Mouse (Mus musculus) gonadal fat pad, adult 2 months (tissue): ENCODE results near the gene Tdrd12. TPM values are rescaled to one million over a fixed set of nuclear protein-coding genes. Genes with fewer than 3 reads are reported as not detected.
"Not testable (repeated sequence)": the region's sequence is repeated elsewhere in the genome, so short reads cannot be mapped to it uniquely, and the experiment has no call there.

Source experiments
- DNase-seq: peaks from one replicate; pipeline ENCODE4 v3.0.0-alpha.2; 2012; ENCODE audit warnings: low read depth
- polyA plus RNA-seq: library from polyadenylated mRNA; depleted of rRNA; stranded (reverse); fragments of >200 nt; gene quantifications from 2 replicates; pipeline ENCODE4 v1.2.3, GENCODE M21; 2012

Tdrd12 gene
- polyA plus RNA-seq, 1 experiment = 0.23 TPM

DNA sequence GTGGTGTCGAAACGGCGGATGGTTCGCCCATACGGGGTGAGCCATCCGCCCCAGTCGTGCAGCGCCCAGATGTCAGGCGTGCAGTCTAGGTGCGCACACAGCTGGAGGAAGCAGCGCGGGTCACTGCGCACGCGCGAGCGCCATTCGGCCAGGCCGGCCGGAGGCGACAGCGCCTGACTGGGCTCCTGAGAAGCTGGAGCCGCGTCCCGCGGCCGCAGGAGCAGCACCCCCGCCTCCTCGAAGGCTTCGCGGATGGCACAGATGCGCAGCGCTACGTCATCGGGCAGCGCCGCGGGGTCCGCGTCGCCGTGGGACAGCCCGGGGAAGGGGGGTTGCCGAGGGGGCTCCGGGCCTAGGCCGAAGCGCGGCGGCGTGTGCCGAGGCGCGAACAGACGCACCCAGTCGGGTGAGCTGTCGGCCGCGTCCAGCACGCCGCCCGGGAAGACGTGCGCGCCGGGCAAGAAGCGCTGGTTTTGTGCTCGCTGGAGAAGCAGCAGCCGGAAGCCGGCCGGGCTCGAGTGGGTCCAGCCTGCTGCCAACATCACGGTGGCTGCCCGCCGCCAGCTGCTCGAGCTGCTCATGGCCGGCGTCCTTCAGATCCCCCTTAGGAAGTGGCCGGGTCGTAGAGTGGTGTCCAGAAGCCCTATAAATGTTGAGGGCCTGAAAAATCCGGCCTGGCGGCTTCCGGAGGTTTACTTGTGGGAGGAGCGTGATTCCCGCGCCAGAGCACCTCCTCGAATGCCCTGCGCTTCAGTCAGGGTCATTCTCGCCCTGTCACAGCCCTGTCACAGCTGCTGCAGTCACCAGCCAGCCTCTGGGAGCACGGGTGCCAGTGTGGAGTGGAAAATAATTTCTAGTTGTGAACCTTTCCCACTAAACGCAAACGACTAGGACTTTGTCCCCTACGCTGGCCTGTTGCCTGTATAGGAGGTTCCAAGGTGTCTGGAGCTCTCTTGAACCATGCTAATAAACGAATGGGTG is 18.0 kb upstream of the Tdrd12 start:
- DNase-seq = no peak

DNA sequence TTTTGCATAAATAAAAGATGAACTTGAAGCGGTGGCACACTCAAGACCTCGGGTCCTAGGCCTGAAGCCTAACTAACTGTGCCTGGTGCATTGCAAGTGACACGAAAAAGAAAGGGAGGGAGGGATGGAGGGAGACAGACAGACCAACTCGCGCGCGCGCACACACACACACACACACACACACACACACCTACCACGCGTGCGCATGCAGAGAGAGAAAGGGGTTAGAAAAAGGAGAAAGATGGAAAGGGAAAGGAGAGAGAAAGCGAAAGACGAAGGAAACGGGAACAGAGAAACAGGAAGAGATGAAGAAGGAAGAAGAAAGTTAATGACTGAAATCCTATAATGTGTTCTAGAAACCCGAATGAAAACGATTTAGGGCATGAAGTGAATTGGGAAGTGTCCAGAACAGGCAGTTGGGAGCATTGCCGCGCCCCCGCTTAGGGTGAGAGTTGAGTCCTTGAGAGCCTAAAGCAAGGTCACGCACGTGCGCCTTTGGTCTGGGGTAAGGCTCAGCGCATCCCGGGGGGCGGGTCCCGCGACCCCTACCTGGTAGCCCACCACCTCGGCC is 17.1 kb upstream of the Tdrd12 start:
- DNase-seq = no peak

DNA sequence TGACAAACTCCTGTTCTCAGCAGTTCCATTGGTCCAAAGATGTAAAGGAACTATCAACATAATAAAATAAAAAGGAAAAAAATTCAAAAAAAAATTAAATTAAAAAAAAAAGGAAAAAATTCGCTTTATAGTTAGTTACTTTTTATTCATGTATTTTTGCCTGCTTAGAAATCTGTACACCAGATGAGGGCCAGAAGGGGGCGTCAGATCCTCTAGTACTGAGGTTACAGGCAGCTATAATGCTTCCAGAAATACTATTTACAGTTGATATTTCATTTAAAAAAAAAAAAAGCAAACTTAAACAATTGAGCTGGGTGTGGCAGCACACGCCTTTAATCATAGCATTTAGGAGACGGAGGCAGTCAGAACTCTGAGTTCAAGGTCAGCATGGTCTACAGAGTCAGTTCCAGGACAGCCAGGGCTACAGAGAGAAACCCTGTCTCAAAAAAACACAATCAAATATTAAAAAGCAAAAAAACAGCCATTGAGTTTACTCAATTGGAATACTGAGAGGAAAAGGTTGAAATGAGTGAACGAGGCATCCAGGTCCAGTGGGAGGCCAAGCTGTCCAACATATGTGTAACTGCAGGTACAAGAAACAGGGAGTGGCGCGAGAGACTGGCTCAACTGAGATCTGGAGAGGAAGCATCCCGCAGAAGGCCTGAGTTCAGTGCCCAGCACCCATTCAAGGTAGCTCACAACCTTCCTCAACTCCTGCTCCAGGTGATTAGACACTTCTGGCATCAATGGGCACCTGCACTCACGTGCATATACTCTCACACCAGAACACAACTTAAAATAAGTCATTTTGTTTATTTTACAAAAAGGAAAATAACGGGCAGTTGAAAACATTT is 16.4 kb upstream of the Tdrd12 start:
- DNase-seq = no peak

DNA sequence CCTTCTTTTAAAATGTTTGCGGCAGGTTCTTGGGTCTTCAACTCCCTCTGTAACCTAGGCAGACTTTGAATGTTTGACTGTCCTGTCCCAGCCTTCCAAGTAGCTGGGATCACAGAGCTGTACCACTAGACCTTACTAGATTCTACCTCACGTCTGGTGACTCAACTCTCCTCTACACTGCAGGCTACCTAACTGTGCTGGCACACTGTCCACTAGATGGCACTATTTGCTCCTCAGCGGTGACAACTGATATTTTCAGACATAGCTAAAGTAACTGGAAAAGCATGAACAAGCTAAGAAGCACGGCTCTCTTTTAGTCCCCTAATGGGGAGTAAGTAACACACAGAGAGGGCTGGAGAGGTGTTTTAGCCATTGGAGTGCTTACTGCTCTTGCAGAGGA is 8.3 kb upstream of the Tdrd12 start:
- no peak for DNase-seq

DNA sequence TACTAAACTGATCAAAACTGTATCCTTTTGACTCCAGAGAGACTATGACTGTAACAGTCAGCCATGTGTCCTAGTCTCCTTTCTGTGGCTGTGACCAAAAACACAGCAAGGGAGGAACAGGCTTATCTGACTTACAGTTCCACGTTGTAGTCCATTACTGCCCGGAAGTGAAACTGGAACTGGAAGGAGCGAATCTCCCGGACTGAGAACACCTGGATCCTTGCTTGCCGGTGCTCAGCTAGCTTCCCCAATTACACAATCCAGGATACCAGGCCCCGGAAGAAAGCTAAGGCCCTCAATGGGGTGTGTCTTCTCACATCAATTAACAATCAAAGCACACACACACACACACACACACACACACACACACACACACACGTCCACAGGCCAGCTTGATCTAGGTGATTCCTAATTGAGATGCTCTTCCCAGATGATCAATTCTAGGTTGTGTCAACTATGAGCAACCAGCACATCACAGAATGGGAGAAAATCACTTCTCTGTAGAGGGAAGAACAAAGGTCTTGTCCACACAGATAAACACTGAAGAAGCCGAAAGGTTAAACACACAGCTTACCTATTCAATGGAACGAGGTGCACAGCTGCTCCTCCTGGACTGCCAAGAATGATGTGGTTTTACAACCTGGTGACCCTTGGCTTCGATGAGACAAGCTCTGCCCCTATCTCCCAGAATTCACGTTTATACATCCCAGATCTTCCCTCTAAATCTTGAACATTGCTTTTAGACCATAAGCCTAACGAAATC is 1.6 kb downstream of the Tdrd12 start:
- DNase-seq = no peak

DNA sequence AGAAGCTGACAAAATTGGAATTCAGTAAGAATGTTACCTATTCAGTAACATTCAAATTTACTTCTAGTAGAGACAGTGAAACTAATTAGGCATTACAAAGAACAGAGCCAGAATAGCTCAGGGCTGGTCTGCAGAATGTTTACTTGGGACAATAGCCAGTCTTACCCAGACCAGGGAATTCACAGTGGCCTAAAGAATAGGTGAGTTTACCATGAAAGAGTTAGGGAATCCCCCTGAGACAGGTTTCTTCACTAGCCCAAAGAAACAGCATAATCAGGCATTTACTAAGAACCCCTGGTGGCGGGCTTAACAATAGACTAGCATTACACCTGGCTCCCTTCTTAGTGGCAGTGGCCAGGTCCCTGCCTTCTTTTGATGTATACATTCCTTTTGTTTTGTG is 7.0 kb downstream of the Tdrd12 start:
- DNase-seq = not testable (repeated sequence)

DNA sequence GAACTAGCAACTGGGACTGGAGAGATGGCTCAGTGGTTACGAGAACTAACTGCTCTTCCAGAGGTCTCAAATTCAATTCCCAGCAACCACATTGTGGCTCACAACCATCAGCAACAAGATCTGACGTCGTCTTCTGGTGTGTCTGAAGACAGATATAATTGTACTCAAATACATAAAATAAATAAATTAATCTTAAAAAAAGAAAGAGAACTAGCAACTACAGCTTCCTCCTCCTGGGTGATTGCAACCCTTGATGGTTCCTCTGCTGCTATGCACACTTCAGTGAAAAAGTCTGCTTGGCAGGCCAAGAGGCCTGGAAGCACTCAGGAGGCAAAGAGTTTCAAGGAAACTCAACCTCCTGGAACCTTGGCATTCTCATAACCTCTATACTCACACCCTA is 7.5 kb downstream of the Tdrd12 start:
- DNase-seq = no peak

DNA sequence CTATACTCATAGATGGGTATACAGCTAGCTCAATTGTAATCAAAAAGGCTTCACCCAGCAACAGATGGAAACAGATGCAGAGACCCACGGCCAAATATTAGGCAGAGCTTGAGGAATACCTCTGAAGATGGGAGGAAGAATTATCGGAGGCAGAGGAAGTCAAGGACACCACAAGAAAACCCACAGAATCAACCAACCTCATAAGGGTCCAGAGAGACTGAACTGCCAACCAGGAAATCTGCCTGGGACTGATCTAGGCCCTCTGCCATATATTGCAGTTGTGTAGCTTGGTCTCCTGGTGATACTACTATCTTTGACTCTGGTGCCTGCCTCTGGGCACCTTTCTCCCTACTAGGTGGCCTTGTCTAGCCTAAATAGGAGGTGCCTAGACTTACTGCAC is 10.8 kb downstream of the Tdrd12 start:
- DNase-seq = no peak

DNA sequence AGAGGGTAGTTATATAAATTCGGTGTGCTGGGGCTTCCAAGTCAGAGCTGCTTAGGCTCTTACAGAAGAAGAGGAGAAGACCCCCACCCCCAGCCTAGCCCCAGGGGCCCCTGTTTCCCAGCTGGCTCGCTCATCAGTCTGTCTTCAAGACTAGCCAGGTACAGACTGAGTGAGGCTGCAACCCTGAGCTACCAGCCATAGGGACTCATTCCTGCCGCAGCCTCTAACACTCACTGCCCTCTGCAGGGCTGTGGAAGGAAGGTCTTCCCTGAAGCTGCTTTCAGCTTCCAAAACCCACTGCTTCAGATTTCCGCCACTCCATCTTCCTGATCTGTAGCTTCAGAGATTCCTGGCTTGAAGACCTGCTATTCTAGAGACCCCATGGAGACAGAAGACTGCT is 35.5 kb downstream of the Tdrd12 start:
- DNase-seq = no peak

DNA sequence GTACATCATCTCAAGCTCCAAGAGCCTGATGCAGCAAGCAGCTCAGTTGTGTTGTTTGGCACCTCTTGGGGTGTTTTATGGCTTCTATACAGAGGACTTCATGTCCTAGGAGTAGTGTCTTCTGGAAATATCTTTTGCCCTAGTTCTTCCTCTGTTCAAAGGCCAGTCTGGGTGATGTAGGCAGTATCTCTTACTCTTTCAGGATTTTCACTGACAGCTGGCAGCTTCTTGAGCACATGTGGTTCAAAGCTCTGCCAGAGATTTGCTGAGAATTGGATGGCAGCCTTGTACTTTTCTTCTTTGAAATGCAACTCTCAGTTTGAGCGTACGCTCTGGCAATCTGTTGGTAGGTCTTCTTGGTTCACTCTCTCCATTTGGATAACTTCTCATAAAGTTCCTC is 40.0 kb downstream of the Tdrd12 start:
- DNase-seq = no peak

DNA sequence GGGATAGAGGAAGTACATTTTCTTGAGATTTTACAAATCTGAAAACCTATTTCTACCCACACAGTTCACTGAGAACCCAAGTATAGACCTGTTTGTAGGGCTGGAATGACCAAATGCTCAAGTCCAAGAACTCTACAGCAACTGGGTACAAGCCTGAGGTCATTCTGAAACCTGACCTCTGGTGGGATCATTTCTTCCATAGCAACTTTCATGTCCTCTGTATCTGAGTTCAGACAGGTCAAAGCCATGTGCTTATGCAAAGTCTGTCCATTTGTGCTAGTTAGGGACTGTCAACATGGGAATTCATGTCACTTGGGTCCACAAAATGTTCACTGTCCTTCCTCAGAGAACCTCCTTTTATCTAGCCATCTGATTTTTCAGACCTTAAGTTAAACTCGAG is 46.5 kb downstream of the Tdrd12 start:
- DNase-seq = no peak

DNA sequence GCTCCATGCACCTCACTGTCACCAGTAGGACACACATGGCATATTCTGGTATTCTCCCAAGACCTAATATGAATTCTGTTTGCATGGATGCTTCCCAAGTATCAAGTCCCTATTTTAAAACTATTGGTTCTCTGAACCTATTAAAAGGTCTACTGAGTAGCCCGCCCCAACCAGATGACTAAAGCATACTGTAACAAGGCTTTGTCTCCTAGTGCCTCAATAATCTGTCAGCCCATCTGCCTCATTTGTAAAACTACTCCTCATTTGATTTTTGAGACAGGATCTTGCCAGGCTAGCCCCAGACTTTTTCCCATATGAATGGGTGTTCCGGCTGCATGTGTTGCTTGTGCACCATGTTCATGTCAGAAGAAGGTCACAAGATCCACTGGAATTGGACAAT is 47.4 kb downstream of the Tdrd12 start:
- no peak for DNase-seq

DNA sequence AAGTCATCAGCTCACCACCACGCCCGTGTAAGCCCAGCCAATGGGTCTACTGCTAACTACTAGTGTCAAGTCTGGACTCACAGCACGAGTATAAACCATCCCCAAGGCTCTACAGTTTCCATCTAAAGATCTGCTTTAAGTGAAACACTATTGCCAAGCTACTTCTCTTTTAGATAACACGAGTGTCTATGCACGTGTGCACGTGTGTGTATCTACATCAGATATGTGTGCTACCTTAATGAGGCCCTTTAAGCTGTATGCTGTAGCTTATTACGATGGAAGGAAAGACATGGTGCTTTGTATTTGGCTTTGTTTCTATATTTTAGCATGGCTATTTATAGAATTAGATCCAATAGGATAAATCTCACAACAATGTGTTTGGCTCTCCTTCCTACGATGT is 51.0 kb downstream of the Tdrd12 start:
- DNase-seq = no peak

DNA sequence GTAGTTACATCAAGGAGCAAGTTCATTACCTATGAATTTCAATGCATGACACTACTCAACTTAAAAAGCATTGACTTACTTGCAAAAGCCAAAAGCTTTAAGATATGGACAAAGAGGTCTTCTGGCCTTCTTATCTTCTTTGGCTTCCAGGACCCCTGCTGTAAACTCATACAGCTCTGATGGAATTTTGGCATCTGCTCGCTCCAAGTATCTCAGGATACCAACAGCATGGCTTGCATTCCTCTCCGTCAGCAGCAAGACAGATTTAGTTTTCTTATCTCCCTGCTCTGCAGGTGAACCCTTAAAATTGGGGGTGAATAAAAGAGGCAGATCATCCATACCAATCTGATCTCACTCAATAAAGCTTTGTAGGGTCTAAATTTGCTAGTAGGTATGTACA is 52.4 kb downstream of the Tdrd12 start:
- DNase-seq = no peak

DNA sequence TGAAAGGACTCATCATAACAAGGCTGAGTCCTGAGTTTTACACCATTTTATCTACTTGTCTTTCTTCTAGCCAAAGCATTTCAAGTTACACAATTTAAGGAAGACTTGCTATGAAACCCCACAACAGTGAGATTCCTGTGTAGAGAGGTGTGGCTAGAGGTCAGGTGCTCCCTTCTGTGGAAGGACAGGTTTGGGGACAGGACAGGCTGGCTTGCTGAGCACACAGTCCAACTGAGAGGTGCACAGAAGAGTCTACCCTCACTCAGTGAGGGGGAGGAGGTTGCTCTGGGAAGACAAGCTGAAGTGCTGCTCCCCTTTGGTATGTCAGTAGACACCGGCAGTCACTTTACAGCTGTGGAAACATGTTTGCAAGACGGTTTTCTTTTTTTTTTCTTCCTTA is 61.1 kb downstream of the Tdrd12 start:
- DNase-seq = no peak

DNA sequence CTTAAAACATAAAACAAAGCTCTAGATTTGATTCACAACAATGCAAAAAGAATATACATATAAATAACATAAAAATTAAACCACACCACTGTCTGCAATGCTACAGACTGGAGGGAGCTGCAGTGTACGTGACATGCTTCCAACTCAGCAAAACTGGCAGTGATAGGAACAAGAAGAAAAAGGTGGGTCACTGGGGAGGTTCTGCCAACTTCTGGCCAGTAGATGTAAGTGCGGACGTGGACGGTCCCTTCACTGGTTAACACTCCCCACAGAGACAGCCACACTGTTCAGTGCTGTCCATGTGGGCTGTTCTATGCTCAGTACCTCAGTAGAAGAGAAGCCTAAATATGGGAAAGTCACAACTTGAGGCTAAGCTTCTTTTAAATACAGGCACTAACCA is 66.8 kb downstream of the Tdrd12 start:
- no peak for DNase-seq

DNA sequence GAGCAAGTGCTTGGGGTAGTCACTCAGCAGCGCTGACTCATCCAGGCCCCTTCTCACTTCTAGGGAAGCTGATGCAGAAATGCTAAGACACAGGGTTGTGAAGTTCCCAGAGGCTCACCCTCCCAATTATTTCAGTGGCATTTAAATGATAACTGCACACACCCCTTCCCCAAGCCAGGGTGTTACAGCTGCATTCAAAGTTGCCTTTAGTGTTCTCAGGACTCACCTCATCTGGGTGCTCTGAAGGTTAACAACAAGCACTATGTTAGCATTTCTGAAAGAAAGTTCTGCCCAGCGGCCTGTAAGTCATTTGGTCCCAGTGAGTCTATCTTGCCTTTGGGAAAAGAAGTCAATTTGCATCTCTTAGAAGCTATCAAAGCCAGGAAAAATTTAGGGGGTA is 69.7 kb downstream of the Tdrd12 start:
- DNase-seq = no peak

DNA sequence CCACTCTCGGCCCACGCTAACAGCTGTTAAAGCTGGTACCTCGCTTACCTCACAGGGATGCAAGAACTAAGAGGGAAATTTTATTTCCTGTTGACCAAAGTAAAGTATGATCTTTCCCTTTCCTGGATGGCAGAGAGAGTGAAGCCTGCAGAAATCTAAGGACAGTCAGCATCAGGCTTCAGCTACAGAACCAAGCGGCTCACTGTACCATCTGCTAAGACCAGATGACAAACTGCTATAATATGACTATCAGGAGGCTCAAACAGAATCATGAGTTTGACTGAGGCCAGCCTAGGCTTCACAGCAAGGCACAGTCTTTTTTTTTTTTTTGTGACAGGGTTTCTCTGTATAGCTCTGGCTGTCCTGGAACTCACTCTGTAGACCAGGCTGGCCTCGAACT is 72.5 kb downstream of the Tdrd12 start:
- no peak for DNase-seq

DNA sequence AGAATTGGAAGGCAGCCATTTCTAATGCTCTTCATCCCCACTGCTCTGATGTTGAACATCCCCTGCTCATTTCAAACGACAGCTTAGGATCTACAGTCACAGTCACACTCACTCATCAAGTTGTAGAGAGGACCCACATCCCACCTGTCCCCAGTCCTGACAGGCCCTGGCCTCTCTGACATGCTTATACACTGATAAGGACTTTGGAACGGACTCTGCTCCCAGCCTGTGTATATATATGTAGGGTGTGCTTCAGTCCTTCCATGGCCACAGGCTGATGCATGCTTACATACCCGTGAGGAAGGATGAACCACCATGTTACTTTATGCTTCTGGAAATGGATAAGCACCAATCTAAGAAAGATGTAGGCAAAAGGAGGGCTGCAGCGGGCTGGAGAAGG is 76.6 kb downstream of the Tdrd12 start:
- no peak for DNase-seq

DNA sequence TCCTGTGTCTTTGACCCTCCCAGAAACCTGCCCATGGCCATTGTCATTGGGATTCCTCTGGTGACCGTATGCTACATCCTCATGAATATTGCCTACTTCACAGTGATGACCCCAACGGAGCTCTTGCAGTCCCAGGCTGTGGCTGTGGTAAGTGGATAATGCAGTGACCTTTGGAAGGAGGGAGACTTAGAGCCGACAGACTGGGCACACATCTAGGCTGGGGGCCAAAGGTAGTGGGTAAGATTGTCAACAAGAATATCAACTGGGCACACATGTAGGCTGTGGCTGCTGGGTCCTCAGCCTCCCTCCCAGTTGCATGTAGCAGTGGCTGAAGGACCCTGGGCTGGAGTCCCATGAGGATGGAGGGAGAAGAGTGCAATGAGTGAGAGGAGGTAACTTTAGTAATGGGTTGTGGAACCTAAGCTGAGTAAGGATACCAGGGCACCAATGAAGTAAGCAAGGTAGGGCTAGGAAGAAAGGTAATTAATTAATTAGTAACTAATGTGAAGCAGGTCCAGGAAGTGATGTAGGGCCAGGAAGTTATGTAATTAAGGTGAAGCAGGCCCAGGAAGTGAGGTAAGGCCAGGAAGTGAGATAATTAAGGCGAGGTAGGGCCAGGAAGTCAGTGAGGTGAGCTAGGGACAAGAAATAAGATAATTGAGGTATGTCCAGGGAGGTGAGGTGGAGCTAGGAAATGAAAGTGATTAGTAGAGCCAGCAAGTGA is 81.3 kb downstream of the Tdrd12 start:
- DNase-seq = no peak

DNA sequence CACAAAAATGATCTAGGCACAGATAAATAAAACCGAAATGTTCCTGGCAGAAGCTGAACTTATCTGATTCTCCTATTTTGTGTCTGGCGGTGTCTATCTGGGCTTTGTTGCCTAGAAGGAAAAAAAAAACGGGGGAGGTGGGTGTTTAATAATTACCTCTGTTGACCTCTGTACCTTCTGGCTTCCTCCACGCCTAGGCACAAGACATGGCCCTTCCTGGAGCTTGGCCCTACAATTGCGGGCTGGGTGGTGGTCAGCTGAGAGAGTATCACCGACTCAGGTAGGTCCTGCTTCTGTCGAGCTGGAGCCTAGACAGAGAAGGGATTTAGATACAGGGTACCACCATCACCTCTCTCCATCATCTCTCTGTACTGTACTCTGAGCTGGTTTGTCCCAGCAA is 88.7 kb downstream of the Tdrd12 start:
- DNase-seq = no peak
